Mouse (Mus musculus) skeletal muscle tissue, adult 2 months (tissue): ENCODE measurements around the gene Leo1.

Experiments used
- DNase-seq: peaks from one replicate; pipeline ENCODE4 v3.0.0-alpha.2; 2012; ENCODE audit warnings: low read depth, low spot score

The Leo1 gene

GRCm38 (mm10) chr9:75440796-75441666 is at the start of gene Leo1:
Gene Leo1, plus strand, starts transcription at chr9:75441524.
- DNase-seq = peak; percentile 88

DNA sequence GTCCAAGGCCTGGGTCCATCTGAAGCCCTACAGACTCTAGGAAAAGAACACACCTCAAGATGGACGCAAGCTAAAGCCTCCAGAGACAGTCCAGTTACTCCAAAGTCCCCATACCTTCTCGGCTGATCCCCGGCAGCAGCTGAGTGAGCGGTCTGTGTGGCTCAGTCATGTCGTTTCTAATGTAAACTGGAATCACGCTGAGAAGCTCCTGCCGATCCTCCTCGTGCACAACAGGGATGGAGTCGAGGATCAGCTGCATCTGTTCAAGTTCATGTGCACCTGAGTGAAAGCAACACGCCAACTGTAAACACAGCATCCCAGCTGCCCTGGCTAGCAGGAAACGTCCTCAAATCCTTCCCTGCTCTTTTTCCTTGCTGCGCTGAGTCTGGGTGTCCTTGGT is 48.1 kb upstream of the Leo1 start:
- DNase-seq = no peak

DNA sequence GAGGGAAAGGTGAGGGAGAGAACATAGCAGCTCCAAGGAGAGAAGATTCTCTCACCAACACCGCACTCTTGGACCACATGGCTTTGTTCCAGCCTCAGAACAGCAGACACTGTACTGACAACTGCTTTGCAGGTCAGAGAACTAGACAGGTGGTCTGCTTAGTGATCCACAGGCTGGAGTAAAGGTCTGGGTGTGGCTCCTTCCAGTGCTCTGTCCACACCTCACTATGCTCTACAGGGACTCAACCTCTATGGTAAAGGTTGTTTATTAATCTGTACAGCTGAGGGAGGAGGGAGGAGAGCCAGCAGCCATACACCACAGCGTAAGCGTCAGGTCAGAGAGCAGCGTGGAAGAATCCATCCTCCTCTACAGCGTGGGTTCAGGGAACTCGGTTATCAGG is 45.4 kb upstream of the Leo1 start:
- no peak for DNase-seq

DNA sequence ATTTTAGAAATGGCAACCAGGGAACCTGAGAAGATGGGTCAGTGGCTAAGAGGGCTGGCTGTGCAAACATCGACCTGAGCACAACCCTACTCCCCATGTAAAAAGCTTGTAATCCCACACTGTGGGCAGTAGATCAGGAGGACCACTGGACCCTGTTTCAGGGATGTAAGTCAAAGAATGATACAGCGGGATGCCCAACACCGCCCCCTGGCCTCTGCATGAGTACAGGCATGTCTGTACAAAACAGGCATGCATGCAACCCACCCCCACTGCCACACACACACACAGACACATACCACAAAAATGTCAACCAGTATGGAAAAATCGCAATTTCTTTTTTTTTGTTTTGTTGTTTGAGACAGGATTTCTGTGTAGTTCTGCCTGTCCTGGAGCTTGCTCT is 42.3 kb upstream of the Leo1 start:
- no peak for DNase-seq

DNA sequence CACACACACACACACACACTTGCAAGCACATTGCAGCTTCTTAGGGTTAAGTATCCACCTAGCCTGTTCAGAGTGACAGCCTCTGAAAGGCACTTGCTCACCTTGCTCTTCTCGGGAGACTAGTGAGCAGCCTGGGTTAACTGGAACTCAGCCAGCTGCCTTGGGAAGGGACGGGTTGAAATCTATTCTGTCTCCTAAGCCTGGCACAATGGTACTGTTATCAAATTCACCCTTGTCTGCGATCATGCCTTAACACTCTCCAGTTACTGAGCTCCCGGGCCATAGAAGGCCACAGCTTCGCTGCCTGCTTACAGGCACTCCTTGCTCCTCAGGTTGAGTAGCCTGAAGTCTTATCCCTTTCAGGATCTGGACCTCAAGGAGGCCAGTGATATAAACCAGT is 40.7 kb upstream of the Leo1 start:
- no peak for DNase-seq

DNA sequence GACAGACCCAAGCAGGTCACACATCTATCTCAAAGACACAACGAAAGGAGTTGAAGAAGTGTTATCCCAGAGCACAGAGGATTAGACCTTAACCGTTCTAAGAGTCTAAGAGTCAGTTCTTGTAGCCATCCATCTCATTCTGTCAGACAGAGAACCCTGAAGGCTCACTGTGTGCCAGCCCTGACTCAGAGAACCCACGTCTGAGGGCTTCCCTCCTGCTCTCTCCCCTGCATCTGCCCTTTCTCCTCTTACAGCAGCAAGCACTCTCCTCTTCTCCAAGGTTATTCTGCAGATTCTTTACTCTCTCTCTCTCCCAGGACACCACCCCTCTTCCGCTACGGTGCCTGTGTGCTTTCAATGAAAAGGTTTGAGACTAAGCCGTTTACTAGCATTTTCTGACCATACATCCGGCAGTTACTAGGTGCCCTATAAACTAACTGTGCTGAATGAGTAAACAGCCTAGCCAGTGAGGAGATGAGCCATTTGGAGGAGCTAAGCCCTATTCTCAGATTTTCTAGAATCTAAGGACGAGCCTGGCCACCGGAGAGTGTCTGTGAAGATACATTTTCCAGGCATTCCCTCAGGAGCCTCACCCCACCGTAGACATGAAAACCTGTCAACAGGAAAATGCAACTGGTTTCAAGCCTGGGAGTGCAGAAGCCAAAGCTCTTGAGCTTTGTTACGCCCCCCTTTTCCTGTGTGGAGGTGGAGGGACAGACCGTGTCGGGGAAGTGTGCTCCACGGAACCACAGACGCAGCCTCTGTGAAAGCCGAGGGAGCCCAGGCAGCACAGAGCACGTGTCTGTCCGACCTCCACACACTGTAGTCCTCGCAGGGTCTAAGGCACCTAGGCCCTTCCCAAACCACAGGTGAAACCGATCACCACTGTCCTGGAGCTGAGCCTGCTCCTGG is 39.5 kb upstream of the Leo1 start:
- DNase-seq = no peak

DNA sequence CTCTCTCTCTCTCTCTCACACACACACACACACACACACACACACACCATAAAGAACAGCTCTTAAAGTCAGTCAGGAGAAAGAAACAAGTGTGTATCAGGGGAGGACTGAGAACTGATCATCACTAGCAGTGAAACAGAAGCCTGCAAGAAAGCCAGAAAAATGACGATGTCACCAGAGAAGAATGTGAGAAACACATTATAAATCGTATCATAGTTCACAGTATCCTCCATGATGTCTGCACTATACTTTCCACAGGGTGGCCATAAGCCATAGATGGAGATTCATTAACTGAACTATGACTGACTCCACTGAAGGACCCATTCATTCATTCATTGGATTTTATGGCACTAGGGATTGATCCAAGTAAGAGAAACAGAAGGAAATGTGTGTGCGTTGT is 37.8 kb upstream of the Leo1 start:
- DNase-seq = no peak

- no peak for DNase-seq
These were observed 35.2 kb upstream of the Leo1 start for GRCm38 (mm10) chr9:75406121-75406520.

DNA sequence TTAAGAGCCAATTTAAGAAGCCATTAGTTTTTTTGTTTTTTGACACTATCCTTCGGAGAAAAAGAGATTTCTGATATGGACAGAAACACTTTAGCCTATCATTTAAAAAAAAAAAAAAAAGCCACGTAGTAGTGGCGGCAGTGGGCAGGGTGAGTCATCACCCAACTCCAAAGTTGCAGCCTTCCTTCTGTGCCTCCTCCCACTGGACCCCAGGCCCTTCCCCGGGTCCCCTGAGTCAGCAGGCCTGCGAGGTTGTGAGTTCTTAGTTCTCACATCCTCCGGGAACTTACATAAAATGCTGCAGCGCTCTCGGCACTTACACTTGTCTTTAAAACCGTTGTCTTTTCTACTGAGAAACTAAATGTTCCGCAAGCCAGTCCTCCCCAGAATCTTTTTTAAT is 33.5 kb upstream of the Leo1 start:
- peak; percentile 59 for DNase-seq

- no peak for DNase-seq
These were observed 33.0 kb upstream of the Leo1 start for GRCm38 (mm10) chr9:75408204-75408826.

- DNase-seq = peak; percentile 84
These were observed 32.1 kb upstream of the Leo1 start for GRCm38 (mm10) chr9:75409031-75409851.

- peak; percentile 95 for DNase-seq
These were observed 31.4 kb upstream of the Leo1 start, which contains the start of gene Mapk6 for GRCm38 (mm10) chr9:75409852-75410378. Gene Mapk6, minus strand, starts transcription at chr9:75410005.

- no peak for DNase-seq
These were observed 30.3 kb upstream of the Leo1 start for GRCm38 (mm10) chr9:75410868-75411487.

DNA sequence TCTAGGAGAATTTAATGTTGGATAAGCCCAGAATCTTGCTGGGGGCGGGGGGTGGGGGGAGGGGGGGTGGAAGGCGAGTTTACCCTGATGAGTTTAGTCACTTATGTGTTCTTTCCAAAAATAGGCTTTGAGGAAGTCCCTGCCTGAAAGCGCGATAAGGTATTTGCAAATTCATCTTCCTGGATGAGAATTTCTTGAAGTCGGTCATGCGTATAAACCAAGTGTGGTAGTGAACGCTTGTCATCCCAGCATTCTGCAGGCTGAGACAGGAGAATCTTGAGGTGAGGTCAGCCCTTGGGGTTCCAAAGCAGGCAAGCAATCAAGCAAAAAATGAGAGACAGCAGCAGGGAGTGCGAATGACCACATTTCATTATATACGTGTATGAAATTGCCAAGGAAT is 29.7 kb upstream of the Leo1 start:
- no peak for DNase-seq

DNA sequence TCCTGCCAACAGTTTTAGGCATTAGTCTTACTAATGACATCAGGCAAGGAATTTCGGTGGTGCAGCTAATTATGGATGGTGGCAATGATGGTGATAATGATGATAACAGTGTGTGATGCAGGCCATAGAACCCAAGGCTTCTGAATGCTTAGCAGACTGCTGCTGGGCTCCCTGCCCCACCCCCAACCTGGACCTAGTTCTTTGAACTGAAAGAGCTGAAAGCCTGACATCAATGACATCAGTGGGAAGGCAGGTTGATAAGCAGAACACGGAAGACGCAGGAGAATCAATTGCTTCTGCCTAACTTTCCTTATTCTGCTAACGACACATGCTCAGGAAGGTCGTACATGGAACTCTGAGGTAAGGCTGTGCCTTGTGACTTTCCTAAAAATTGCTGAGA is 28.1 kb upstream of the Leo1 start:
- DNase-seq = no peak

- no peak for DNase-seq
These were observed 27.1 kb upstream of the Leo1 start for GRCm38 (mm10) chr9:75414204-75414603.

DNA sequence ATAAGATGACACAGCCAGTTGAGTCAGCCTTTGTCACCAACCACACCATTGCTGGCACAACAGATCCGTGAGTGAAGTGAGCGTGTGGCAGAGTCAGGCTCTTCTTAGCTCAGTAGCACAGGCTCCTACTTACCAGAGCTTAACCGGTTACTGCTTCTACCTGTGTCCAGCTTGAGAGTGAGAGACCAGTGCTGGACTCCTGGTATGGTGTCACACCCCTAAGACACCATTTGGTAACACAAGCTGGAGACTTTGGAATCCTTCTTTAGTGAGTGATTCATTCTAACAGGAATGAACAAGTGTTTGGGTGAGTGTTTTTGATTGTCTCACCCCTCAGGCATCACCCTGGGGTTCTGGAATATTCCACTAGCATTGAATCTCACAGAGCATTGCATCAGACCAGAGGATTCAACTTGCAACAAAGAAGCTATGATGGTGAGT is 19.1 kb upstream of the Leo1 start:
- DNase-seq = no peak

GRCm38 (mm10) chr9:75423683-75424082 is 17.6 kb upstream of the Leo1 start:
- no peak for DNase-seq

- DNase-seq = no peak
These were observed 16.8 kb upstream of the Leo1 start for GRCm38 (mm10) chr9:75424358-75425150.
